Mouse (Mus musculus): ENCODE measurements at regions not wholly inside any gene's neighbourhood (a gene's known extent, or its start where the extent isn't known, plus 50 kb on each side); places are given as distances from the start of the nearest gene placed in this dataset.

GRCm38 (mm10) chr14:98869888-98870287 is 124.2 kb downstream of the Rpl36a-ps1 start:
- no peak overlapping the region for H3K4me3 ChIP-seq (ENCODE audit: low read depth, low read length)
- H3K27ac ChIP-seq (ENCODE audit: low read depth), result no peak overlapping the region
- H3K9ac ChIP-seq, result no peak overlapping the region
- 54% methylated on average over 6 of the region's 6 CpGs for WGBS
- ATAC-seq (ENCODE audit: insufficient read depth) (0 out of 2 replicates have a peak, but pooled peaks have one; percentile 21), DNase-seq (no peak)
- no peaks in the 10 kb centered on the region for H3K27me3 ChIP-seq (ENCODE audit: insufficient read depth, low read length)
- H3K9me3 ChIP-seq (ENCODE audit: low read depth, low read length), result no peaks in the 10 kb centered on the region
- H3K36me3 ChIP-seq (ENCODE audit: insufficient read depth), result no peaks in the 10 kb centered on the region
- H3K4me1 ChIP-seq (ENCODE audit: insufficient read depth), result no peaks in the 10 kb centered on the region
- TF ChIP-seq CTCF (IDR thresholded peaks at IDR 0.05; ENCODE audit: low read depth), result no peak
- H3K4me2 ChIP-seq, result no peak overlapping the region

- Histone ChIP-seq H3K36me3 (ENCODE audit: insufficient read depth) (no peaks in the 10 kb centered on the region), H3K4me3 (ENCODE audit: low read depth, low read length) (no peak overlapping the region), H3K4me1 (ENCODE audit: insufficient read depth) (no peaks in the 10 kb centered on the region), H3K27ac (ENCODE audit: low read depth) (no peak overlapping the region), H3K9ac (no peak overlapping the region), H3K27me3 (ENCODE audit: insufficient read depth, low read length) (no peaks in the 10 kb centered on the region), H3K4me2 (no peak overlapping the region), H3K9me3 (ENCODE audit: low read depth, low read length) (no peaks in the 10 kb centered on the region)
- TF ChIP-seq CTCF (IDR thresholded peaks at IDR 0.05; ENCODE audit: low read depth), result no peak
- ATAC-seq (ENCODE audit: insufficient read depth), result no peak
- DNase-seq, result no peak
Measured at GRCm38 (mm10) chr14:98866880-98867279, 127.2 kb downstream of the Rpl36a-ps1 start.

GRCm38 (mm10) chr14:98864001-98864400 is 130.1 kb downstream of the Rpl36a-ps1 start:
- H3K27ac ChIP-seq (ENCODE audit: low read depth), result no peak overlapping the region
- ATAC-seq (ENCODE audit: insufficient read depth), result no peak
- 59% methylated on average over 6 of the region's 6 CpGs for whole genome bisulfite sequencing
- H3K9me3 ChIP-seq (ENCODE audit: low read depth, low read length), result no peaks in the 10 kb centered on the region
- no peak overlapping the region for H3K9ac ChIP-seq
- H3K36me3 ChIP-seq (ENCODE audit: insufficient read depth), result no peaks in the 10 kb centered on the region
- H3K4me1 ChIP-seq (ENCODE audit: insufficient read depth), result no peaks in the 10 kb centered on the region
- peak; percentile 30 for DNase-seq
- H3K4me3 ChIP-seq (ENCODE audit: low read depth, low read length), result no peak overlapping the region
- no peak for TF ChIP-seq CTCF (IDR thresholded peaks at IDR 0.05; ENCODE audit: low read depth)
- no peaks in the 10 kb centered on the region for H3K27me3 ChIP-seq (ENCODE audit: insufficient read depth, low read length)
- peak overlapping the region; percentile 19; the same call in 1 of the 2 replicates for H3K4me2 ChIP-seq

- Histone ChIP-seq H3K9ac (no peak overlapping the region), H3K4me1 (ENCODE audit: insufficient read depth) (no peaks in the 10 kb centered on the region), H3K27ac (ENCODE audit: low read depth) (no peak overlapping the region), H3K36me3 (ENCODE audit: insufficient read depth) (no peaks in the 10 kb centered on the region), H3K9me3 (ENCODE audit: low read depth, low read length) (no peaks in the 10 kb centered on the region), H3K27me3 (ENCODE audit: insufficient read depth, low read length) (no peaks in the 10 kb centered on the region), H3K4me3 (ENCODE audit: low read depth, low read length) (no peak overlapping the region), H3K4me2 (peak overlapping the region; percentile 19; the same call in 1 of the 2 replicates)
- 39% methylated on average over 11 of the region's 11 CpGs for WGBS
- DNase-seq (peak; percentile 47), ATAC-seq (ENCODE audit: insufficient read depth) (peak; percentile 58; the same call in 1 of the 2 replicates)
- TF ChIP-seq CTCF (IDR thresholded peaks at IDR 0.05; ENCODE audit: low read depth), result no peak
Measured at GRCm38 (mm10) chr14:98863598-98863997, 130.5 kb downstream of the Rpl36a-ps1 start.

DNA sequence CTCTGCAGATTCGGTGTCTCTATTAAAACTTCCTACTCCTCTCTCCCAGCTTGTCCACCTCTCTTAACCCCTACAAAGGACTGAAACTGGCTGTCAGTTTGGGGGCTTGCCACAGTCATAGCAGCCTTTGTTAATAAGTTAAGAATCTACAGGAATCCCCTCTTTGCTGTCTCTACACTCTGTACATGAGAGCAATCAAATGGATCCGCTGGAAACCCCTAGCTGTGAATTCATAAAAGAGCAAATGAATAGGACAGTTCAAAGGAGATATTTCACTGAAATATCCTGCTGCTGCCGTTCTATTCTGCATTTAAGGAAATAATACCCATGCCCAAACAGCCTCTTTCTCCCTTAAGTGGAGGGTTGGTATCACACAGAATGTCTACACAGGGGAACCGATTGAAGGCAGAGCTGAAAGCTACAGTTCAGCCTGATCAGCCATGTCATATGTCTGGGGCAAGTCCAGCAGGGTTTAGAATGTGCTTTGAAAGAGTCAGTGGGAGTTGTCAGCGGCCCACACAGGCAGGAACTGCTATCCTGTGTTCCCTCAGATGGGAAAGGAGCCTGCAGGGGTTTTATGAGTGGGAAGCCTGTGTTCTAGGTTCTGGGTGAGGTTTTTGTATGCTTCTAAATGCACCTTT is 131.9 kb downstream of the Rpl36a-ps1 start:
- DNase-seq, result no peak
- Histone ChIP-seq H3K27ac (ENCODE audit: low read depth) (no peak overlapping the region), H3K9ac (no peak overlapping the region), H3K27me3 (ENCODE audit: insufficient read depth, low read length) (no peaks in the 10 kb centered on the region), H3K9me3 (ENCODE audit: low read depth, low read length) (no peaks in the 10 kb centered on the region), H3K4me3 (ENCODE audit: low read depth, low read length) (no peak overlapping the region), H3K36me3 (ENCODE audit: insufficient read depth) (no peaks in the 10 kb centered on the region), H3K4me1 (ENCODE audit: insufficient read depth) (no peaks in the 10 kb centered on the region), H3K4me2 (no peak overlapping the region)
- no peak for ATAC-seq (ENCODE audit: insufficient read depth)
- 70% methylated on average over 5 of the region's 5 CpGs for WGBS
- TF ChIP-seq CTCF (IDR thresholded peaks at IDR 0.05; ENCODE audit: low read depth), result no peak

DNA sequence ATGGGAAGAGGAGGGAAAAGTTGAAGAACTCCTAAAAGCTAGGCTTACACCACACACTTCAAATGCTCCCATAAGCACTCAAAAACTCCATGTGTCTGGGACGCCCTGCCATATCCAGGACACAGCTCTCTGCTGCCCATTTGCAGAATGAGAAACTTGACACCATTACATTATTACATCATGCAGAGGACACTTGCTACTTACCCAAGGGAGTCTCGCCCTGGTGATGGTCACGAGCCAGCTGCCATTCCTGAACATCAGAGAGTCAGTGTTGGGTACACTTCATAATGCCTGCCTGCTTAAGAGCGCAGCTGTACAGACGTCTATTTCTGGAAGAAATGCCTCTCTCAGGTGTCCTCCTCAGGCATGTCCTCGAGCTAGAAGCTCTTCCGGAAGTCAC is 135.3 kb downstream of the Rpl36a-ps1 start:
- DNase-seq, result no peak
- Histone ChIP-seq H3K27me3 (ENCODE audit: insufficient read depth, low read length) (no peaks in the 10 kb centered on the region), H3K4me1 (ENCODE audit: insufficient read depth) (no peaks in the 10 kb centered on the region), H3K9me3 (ENCODE audit: low read depth, low read length) (no peaks in the 10 kb centered on the region), H3K4me2 (no peak overlapping the region), H3K36me3 (ENCODE audit: insufficient read depth) (no peaks in the 10 kb centered on the region), H3K27ac (ENCODE audit: low read depth) (no peak overlapping the region), H3K4me3 (ENCODE audit: low read depth, low read length) (no peak overlapping the region), H3K9ac (no peak overlapping the region)
- ATAC-seq (ENCODE audit: insufficient read depth), result no peak
- WGBS, result 67% methylated on average over 7 of the region's 7 CpGs
- TF ChIP-seq CTCF (IDR thresholded peaks at IDR 0.05; ENCODE audit: low read depth), result no peak

DNA sequence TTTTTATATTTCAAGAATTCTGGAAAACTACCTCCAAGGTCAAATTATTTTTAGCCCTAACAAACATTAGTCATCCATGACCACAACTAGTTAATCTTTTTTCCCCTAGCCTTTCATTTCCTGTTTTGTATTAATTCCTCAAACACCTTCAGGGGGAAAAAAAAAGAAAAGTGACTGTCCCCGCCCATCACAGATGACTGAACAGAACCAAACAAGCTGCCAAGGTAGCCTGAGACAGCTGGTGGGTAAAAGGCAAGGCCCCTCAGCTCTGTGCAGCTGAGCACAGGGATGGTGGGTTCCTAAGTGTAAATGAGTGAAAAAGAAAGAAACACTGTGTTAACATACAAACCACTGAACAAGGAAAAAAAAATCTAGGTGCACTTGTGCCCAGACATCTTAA is 145.6 kb downstream of the Rpl36a-ps1 start:
- no peak overlapping the region for H3K9ac ChIP-seq
- no peaks in the 10 kb centered on the region for H3K36me3 ChIP-seq (ENCODE audit: insufficient read depth)
- ATAC-seq (ENCODE audit: insufficient read depth) (no peak), DNase-seq (no peak)
- WGBS, result 44% methylated on average over 1 of the region's 1 CpGs
- no peaks in the 10 kb centered on the region for H3K27me3 ChIP-seq (ENCODE audit: insufficient read depth, low read length)
- H3K4me1 ChIP-seq (ENCODE audit: insufficient read depth), result peaks cover 6% of the 10 kb centered on the region; the same call in 1 of the 2 replicates
- H3K27ac ChIP-seq (ENCODE audit: low read depth), result no peak overlapping the region
- no peak for TF ChIP-seq CTCF (IDR thresholded peaks at IDR 0.05; ENCODE audit: low read depth)
- H3K4me2 ChIP-seq, result no peak overlapping the region
- no peak overlapping the region for H3K4me3 ChIP-seq (ENCODE audit: low read depth, low read length)
- H3K9me3 ChIP-seq (ENCODE audit: low read depth, low read length), result no peaks in the 10 kb centered on the region

Measured in lung, embryonic 14.5 days (tissue).